Comparison of ENCODE assay signal across 9 mouse cellular contexts in the genomic region with DNA sequence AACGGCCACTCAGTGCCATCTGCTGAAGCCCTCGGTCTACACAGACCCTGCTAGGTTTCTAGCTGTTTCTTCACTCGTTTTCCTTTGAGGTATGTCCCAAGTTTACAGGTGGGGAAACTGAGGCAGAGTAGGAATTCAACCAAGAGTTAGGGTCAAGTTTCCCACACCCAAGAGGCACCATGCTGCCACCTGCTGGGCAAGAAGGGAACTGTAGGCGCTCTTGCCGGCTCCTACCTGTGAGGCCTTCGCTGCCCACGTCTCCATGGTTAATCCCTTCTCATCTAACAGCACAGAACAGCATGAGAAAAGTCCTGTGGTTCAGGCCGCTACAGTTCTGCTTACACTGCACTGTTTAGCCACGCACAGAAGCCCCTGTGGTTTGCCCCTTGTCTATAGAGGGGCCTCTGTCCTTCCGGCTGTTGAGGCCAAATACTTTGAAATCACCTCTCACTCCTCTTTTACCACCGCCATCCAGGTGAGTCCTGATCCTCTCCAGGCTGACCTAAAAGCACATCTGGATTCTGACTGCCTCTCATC. TPM values are rescaled to one million over a fixed set of nuclear protein-coding genes. Genes with fewer than 3 reads are reported as not detected.
DNase-seq lines count a peak whose midpoint lies in the region; ATAC-seq lines count a peak whose summit lies in the region.
"Had no signal": no experiment of that assay in that cellular context is flagged by ENCODE, and none has a peak within 500 bp of the region (broad histone marks: within the 10 kb centered on the region; RNA-seq: fewer than 3 reads in every experiment).

No protein-coding gene starts in this region.

- no peak; the same call in 1 of the 2 replicates for ATAC-seq in forebrain, embryonic 14.5 days
- no peak for ATAC-seq in forebrain, embryonic 12.5 days (ENCODE audit: low FRiP score)
- ATAC-seq in megakaryocyte, adult 5-6 weeks (ENCODE audit: poor library complexity, severe bottlenecking), result peak; percentile 66

- H3K4me1 ChIP-seq in forebrain, embryonic 14.5 days (ENCODE audit: control insufficient read depth, insufficient read depth, low read length), result no peaks in the 10 kb centered on the region
- no peaks in the 10 kb centered on the region for H3K4me1 ChIP-seq in forebrain, embryonic 12.5 days

- no peaks in the 10 kb centered on the region for H3K9me3 ChIP-seq in forebrain, embryonic 14.5 days (replicated peaks; ENCODE audit: control insufficient read depth, low read length)
- no peaks in the 10 kb centered on the region for H3K9me3 ChIP-seq in forebrain, embryonic 12.5 days

- no peaks in the 10 kb centered on the region for H3K27me3 ChIP-seq in forebrain, embryonic 14.5 days (replicated peaks; ENCODE audit: control insufficient read depth, insufficient read depth, low read length)
- no peaks in the 10 kb centered on the region for H3K27me3 ChIP-seq in forebrain, embryonic 12.5 days
- no peaks in the 10 kb centered on the region for H3K27me3 ChIP-seq in splenic B cell, adult 2 months (ENCODE audit: control insufficient read depth, insufficient read depth, low read length, poor library complexity, severe bottlenecking)

- H3K36me3 ChIP-seq in forebrain, embryonic 14.5 days (ENCODE audit: control insufficient read depth, insufficient read depth, low read length), result no peaks in the 10 kb centered on the region
- 0 out of 2 replicates have a peak, but pooled peaks cover 3% of the 10 kb centered on the region for H3K36me3 ChIP-seq in forebrain, embryonic 12.5 days (replicated peaks)
- no peaks in the 10 kb centered on the region; the same call in 1 of the 2 replicates for H3K36me3 ChIP-seq in splenic B cell, adult 2 months (ENCODE audit: control insufficient read depth, insufficient read depth, low read length, poor library complexity, severe bottlenecking)

- 36% methylated on average over 11 of the region's 11 CpGs for WGBS in forebrain, embryonic 14.5 days
- 36% methylated on average over 11 of the region's 11 CpGs for WGBS in forebrain, embryonic 12.5 days

- DNase-seq in forebrain, embryonic 14.5 days (ENCODE audit: low spot score), result peak; percentile 49
- peak; percentile 24 for DNase-seq in 416B (ENCODE audit: low read depth)
- peak; percentile 52 for DNase-seq in adrenal gland, adult 2 months
- DNase-seq in embryo, embryonic 9.5 days (ENCODE audit: extremely low spot score), result peak; percentile 54
- DNase-seq in kidney, postnatal 4 days, result peak; percentile 79 to 81
- peak; percentile 74 for DNase-seq in splenic B cell, adult 2 months (ENCODE audit: low read depth, low spot score)

- H3K27ac ChIP-seq in forebrain, embryonic 14.5 days (ENCODE audit: low read depth, low read length), result no peak overlapping the region
- H3K27ac ChIP-seq in forebrain, embryonic 12.5 days, result no peak overlapping the region

- no peak overlapping the region for H3K4me3 ChIP-seq in forebrain, embryonic 14.5 days (ENCODE audit: low read depth, low read length)
- H3K4me3 ChIP-seq in forebrain, embryonic 12.5 days (replicated peaks), result no peak overlapping the region

- H3K4me2 ChIP-seq in forebrain, embryonic 14.5 days (ENCODE audit: low read length), result no peak overlapping the region
- no peak overlapping the region for H3K4me2 ChIP-seq in forebrain, embryonic 12.5 days

- no peak overlapping the region for H3K9ac ChIP-seq in forebrain, embryonic 14.5 days (ENCODE audit: low read length)
- no peak overlapping the region for H3K9ac ChIP-seq in forebrain, embryonic 12.5 days

RNA-seq across cellular contexts. Expression of gene Rmi2, which starts 33.1 kb away (rescaled TPM):
- polyA plus RNA-seq in forebrain, embryonic 14.5 days (2014; fragmentation: Nextera tagmentation; extraction: Ambion mirVana), result 0.78 and 0.88 TPM in 2 replicates
- 3.1 and 4.0 TPM in 2 replicates for polyA plus RNA-seq in forebrain, embryonic 12.5 days (2016; fragmentation: Nextera tagmentation; extraction: Ambion mirVana)
- under 1 TPM; 0.38 to 0.46 TPM for total RNA-seq in adrenal gland, adult 2 months (2021)
- polyA plus RNA-seq in adrenal gland, adult 2 months (2012; rRNA removed), result 0.77 and 1.3 TPM in 2 replicates
- 3.6 and 4.8 TPM in 2 replicates for total RNA-seq in megakaryocyte, adult 5-6 weeks (2015)
- 2.9 TPM in 2 replicates for total RNA-seq in megakaryocyte, adult 5-6 weeks (2017)

RNA-seq across cellular contexts. Expression of gene Gm11172, which starts 55.3 kb away (rescaled TPM):
- not detected in 2 replicates for polyA plus RNA-seq in forebrain, embryonic 14.5 days (2014; fragmentation: Nextera tagmentation; extraction: Ambion mirVana)
- not detected in 2 replicates for polyA plus RNA-seq in forebrain, embryonic 12.5 days (2016; fragmentation: Nextera tagmentation; extraction: Ambion mirVana)
- total RNA-seq in adrenal gland, adult 2 months (2021), result not detected
- polyA plus RNA-seq in adrenal gland, adult 2 months (2012; rRNA removed), result not detected in 2 replicates
- total RNA-seq in megakaryocyte, adult 5-6 weeks (2015), result not detected in 2 replicates
- not detected in 2 replicates for total RNA-seq in megakaryocyte, adult 5-6 weeks (2017)
- total RNA-seq: neutrophil, adult 5-6 weeks had no signal

Comparison
In these comparisons a context has a peak if more than half of its experiments do, and no peak if none do; other contexts are left out.
1. DNase-seq: peak in every context shown above with its lines; median percentile 80 in kidney, postnatal 4 days; 74 in splenic B cell, adult 2 months; 54 in embryo, embryonic 9.5 days; 52 in adrenal gland, adult 2 months; 49 in forebrain, embryonic 14.5 days; 24 in 416B.